Mouse (Mus musculus): ENCODE measurements at regions not wholly inside any gene's neighbourhood (a gene's known extent, or its start where the extent isn't known, plus 50 kb on each side); places are given as distances from the start of the nearest gene placed in this dataset.

DNA sequence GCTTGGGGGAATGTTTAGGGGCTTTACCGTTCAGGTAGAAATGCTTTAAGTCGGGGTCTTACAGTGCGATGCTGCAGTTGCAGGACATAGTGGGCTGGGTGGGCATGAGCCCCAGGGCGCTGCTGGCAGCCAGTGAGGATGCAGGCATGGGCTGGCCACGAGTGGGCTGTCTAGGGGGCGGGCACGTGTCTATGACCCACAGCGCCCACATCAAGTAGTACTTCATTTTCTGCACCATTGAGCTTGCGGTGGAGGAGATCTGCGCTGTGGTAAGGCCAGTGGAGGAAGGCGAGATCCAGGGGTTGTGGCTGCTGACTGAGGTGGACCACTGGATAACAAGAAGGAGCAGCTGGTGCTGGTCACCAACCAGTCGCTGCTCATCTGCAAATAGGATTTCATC is 52.4 kb upstream of the Olfr291 start:
- no peak for ATAC-seq (ENCODE audit: low FRiP score, low read depth)
- Histone ChIP-seq H3K27me3 (no peaks in the 10 kb centered on the region; the same call in 1 of the 2 replicates), H3K9me3 (no peaks in the 10 kb centered on the region), H3K36me3 (no peaks in the 10 kb centered on the region), H3K4me1 (no peaks in the 10 kb centered on the region), H3K27ac (replicated peaks) (no peak overlapping the region), H3K4me2 (replicated peaks) (no peak overlapping the region), H3K4me3 (no peak overlapping the region), H3K9ac (replicated peaks) (no peak overlapping the region)
- 33% methylated on average over 12 of the region's 12 CpGs for WGBS

DNA sequence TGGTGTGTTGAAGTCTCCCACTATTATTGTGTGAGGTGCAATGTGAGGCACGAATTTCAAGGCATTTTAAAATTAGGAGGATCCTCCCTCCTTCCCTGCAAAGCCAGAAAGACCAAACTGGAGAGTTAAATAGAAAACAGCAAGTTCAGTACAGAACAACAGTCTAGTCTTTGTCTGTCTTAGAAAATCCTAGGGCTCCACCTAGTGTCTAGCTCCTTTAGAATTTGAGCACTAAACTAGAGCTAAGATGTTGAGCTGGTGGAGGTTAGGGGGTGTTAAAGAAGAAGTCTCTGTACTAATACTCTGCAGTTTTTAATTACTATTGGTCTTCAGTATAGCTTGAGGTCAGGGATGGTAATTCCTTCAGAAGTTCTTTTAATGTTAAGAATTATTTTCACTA is 58.7 kb upstream of the Olfr291 start:
- no peak overlapping the region for H3K9ac ChIP-seq (replicated peaks)
- ATAC-seq (ENCODE audit: low FRiP score, low read depth): 0 out of 2 replicates have a peak, but pooled peaks have one; percentile 30
- H3K27ac ChIP-seq (replicated peaks): no peak overlapping the region
- H3K27me3 ChIP-seq: no peaks in the 10 kb centered on the region
- WGBS: 10% methylated on average over 1 of the region's 1 CpGs
- H3K4me1 ChIP-seq: no peaks in the 10 kb centered on the region
- H3K9me3 ChIP-seq: no peaks in the 10 kb centered on the region
- H3K4me3 ChIP-seq: no peak overlapping the region
- H3K4me2 ChIP-seq (replicated peaks): no peak overlapping the region
- no peaks in the 10 kb centered on the region for H3K36me3 ChIP-seq

- Histone ChIP-seq H3K4me2 (replicated peaks) (peak overlapping the region; percentile 61), H3K4me3 (peak overlapping the region; percentile 52), H3K9ac (replicated peaks) (peak overlapping the region; percentile 54), H3K27me3 (no peaks in the 10 kb centered on the region), H3K36me3 (no peaks in the 10 kb centered on the region), H3K9me3 (no peaks in the 10 kb centered on the region), H3K27ac (replicated peaks) (peak overlapping the region; percentile 70), H3K4me1 (no peaks in the 10 kb centered on the region)
- ATAC-seq (ENCODE audit: low FRiP score, low read depth): peak; percentile 96
- WGBS: under 1% methylated on average over 30 of the region's 30 CpGs
Observed at GRCm38 (mm10) chr7:84779276-84779825, 74.0 kb upstream of the Olfr291 start.

DNA sequence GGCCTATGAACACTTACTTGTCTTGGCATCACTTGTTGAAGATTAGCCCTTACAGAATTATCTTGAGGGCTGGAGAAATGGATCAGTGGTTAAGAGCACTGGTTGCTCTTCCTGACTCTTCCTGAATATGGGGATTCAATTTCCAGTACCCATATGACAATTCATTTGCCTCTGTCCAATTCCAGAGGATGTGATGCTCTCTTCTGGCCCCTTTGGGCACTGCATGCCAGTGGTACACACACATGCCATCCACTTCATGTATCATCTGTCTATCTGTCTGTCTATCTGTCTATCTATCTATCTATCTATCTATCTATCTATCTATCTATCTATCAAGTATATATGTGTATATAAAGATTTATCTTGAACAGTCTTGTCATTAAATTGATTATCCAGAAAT is 75.7 kb upstream of the Olfr291 start:
- no peaks in the 10 kb centered on the region for H3K36me3 ChIP-seq
- no peaks in the 10 kb centered on the region for H3K9me3 ChIP-seq
- H3K4me2 ChIP-seq (replicated peaks): no peak overlapping the region
- no peak overlapping the region for H3K9ac ChIP-seq (replicated peaks)
- no peaks in the 10 kb centered on the region for H3K4me1 ChIP-seq
- no peak for ATAC-seq (ENCODE audit: low FRiP score, low read depth)
- no peaks in the 10 kb centered on the region for H3K27me3 ChIP-seq
- H3K27ac ChIP-seq (replicated peaks): no peak overlapping the region
- no peak overlapping the region for H3K4me3 ChIP-seq

DNA sequence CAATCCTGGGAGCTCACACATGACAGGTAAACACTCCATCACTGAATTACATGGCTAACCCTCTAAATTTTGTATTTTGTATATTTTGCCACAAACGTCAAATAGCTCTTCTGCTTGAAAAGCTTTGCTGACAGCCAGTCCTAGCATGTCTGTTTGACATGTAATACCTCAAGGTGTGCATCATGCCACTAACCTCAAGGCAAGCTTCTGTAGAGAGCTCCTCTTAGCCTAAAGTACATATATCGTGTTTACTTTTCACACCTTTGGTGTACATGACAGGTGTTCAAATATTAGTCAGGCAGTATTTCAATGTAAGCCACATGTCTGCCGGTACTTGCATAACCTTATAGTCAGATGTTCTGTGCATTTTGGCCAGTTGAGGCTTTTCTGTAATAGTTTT is 66.5 kb upstream of the Zfand6 start:
- ATAC-seq (ENCODE audit: low FRiP score, low read depth): no peak
- Histone ChIP-seq H3K9me3 (no peaks in the 10 kb centered on the region), H3K4me3 (no peak overlapping the region), H3K36me3 (no peaks in the 10 kb centered on the region), H3K4me2 (replicated peaks) (no peak overlapping the region), H3K27me3 (no peaks in the 10 kb centered on the region), H3K4me1 (no peaks in the 10 kb centered on the region), H3K27ac (replicated peaks) (no peak overlapping the region), H3K9ac (replicated peaks) (no peak overlapping the region)
- WGBS: 90% methylated on average over 3 of the region's 3 CpGs

- peaks cover 6% of the 10 kb centered on the region for H3K4me1 ChIP-seq
- no peak for ATAC-seq (ENCODE audit: low FRiP score, low read depth)
- no peak overlapping the region for H3K9ac ChIP-seq (replicated peaks)
- no peak overlapping the region for H3K27ac ChIP-seq (replicated peaks)
- WGBS: 94% methylated on average over 1 of the region's 1 CpGs
- no peak overlapping the region for H3K4me2 ChIP-seq (replicated peaks)
- H3K27me3 ChIP-seq: 0 out of 2 replicates have a peak, but pooled peaks cover 5% of the 10 kb centered on the region
- no peaks in the 10 kb centered on the region for H3K9me3 ChIP-seq
- H3K36me3 ChIP-seq: no peaks in the 10 kb centered on the region
- H3K4me3 ChIP-seq: no peak overlapping the region
Observed at GRCm38 (mm10) chr7:84753361-84753760, 63.6 kb upstream of the Zfand6 start.

GRCm38 (mm10) chr7:84749434-84750301 is 59.9 kb upstream of the Zfand6 start:
- peaks cover 6% of the 10 kb centered on the region for H3K4me1 ChIP-seq
- 3% methylated on average over 21 of the region's 21 CpGs for WGBS
- H3K27ac ChIP-seq (replicated peaks): no peak overlapping the region
- no peaks in the 10 kb centered on the region for H3K9me3 ChIP-seq
- H3K4me2 ChIP-seq (replicated peaks): peak overlapping the region; percentile 56
- 0 out of 2 replicates have a peak, but pooled peaks cover 5% of the 10 kb centered on the region for H3K27me3 ChIP-seq
- H3K36me3 ChIP-seq: no peaks in the 10 kb centered on the region
- peak overlapping the region; percentile 49 for H3K9ac ChIP-seq (replicated peaks)
- H3K4me3 ChIP-seq: peak overlapping the region; percentile 46
- ATAC-seq (ENCODE audit: low FRiP score, low read depth): peak; percentile 83

- Histone ChIP-seq H3K27ac (replicated peaks) (no peak overlapping the region), H3K4me1 (peaks cover 6% of the 10 kb centered on the region), H3K4me2 (replicated peaks) (no peak overlapping the region), H3K27me3 (0 out of 2 replicates have a peak, but pooled peaks cover 5% of the 10 kb centered on the region), H3K4me3 (no peak overlapping the region), H3K36me3 (no peaks in the 10 kb centered on the region), H3K9me3 (no peaks in the 10 kb centered on the region), H3K9ac (replicated peaks) (no peak overlapping the region)
- no peak for ATAC-seq (ENCODE audit: low FRiP score, low read depth)
- WGBS: 73% methylated on average over 1 of the region's 1 CpGs
Observed at GRCm38 (mm10) chr7:84747847-84748246, 58.1 kb upstream of the Zfand6 start.

GRCm38 (mm10) chr7:84744321-84745070 is 54.7 kb upstream of the Zfand6 start:
- Histone ChIP-seq H3K4me2 (replicated peaks) (no peak overlapping the region), H3K9me3 (no peaks in the 10 kb centered on the region), H3K27me3 (0 out of 2 replicates have a peak, but pooled peaks cover 5% of the 10 kb centered on the region), H3K4me1 (peaks cover 4% of the 10 kb centered on the region), H3K4me3 (no peak overlapping the region), H3K36me3 (no peaks in the 10 kb centered on the region), H3K27ac (replicated peaks) (no peak overlapping the region), H3K9ac (replicated peaks) (no peak overlapping the region)
- ATAC-seq (ENCODE audit: low FRiP score, low read depth): no peak
- 93% methylated on average over 5 of the region's 5 CpGs for WGBS

- Histone ChIP-seq H3K4me3 (no peak overlapping the region), H3K4me2 (replicated peaks) (no peak overlapping the region), H3K27ac (replicated peaks) (no peak overlapping the region), H3K9me3 (no peaks in the 10 kb centered on the region), H3K36me3 (no peaks in the 10 kb centered on the region), H3K27me3 (no peaks in the 10 kb centered on the region), H3K4me1 (no peaks in the 10 kb centered on the region), H3K9ac (replicated peaks) (no peak overlapping the region)
- 27% methylated on average over 2 of the region's 2 CpGs for WGBS
- ATAC-seq (ENCODE audit: low FRiP score, low read depth): 0 out of 2 replicates have a peak, but pooled peaks have one; percentile 49
Observed at GRCm38 (mm10) chr7:84739965-84740390, 50.2 kb upstream of the Zfand6 start.

Data from midbrain, embryonic 12.5 days (tissue).